Mouse (Mus musculus) MEL (cell line): Measurements from ENCODE around the gene Mtmr10. TPM values are rescaled to one million over a fixed set of nuclear protein-coding genes. Genes with fewer than 3 reads are reported as not detected.

Experiments
- DNase-seq: peaks from one replicate; pipeline ENCODE4 v3.0.0; 2011; ENCODE audit warnings: low read depth, low spot score
- H3K27ac ChIP-seq: 2 replicates; pipeline ENCODE4 v1.5.1; 2012; ENCODE audit warnings: low read depth, mild to moderate bottlenecking, control low read depth, low read length, moderate library complexity; ENCODE audit not compliant: control insufficient read depth
- H3K27me3 ChIP-seq, 2 experiments: fragments of 150-350 bp in 1 of 2; sonication (generic) in 1 of 2; 2 replicates each; pipeline ENCODE4 v1.6.1; 2012; ENCODE audit warnings: low read length in 2 of 2, mild to moderate bottlenecking in 2 of 2, improper control_type of control experiment in 1 of 2, moderate library complexity in 1 of 2; ENCODE audit not compliant: insufficient read depth in 2 of 2, control insufficient read depth in 1 of 2
- H3K36me3 ChIP-seq, 2 experiments: 2 replicates each; pipeline ENCODE4 v1.6.1; 2012 to 2014; ENCODE audit warnings: low read length in 2 of 2, improper control_type of control experiment in 1 of 2, inconsistent platforms in 1 of 2, mild to moderate bottlenecking in 1 of 2; ENCODE audit not compliant: insufficient read depth in 2 of 2, control insufficient read depth in 1 of 2
- H3K4me1 ChIP-seq, 2 experiments: fragments of 150-350 bp in 1 of 2; sonication (generic) in 1 of 2; 2 replicates each; pipeline ENCODE4 v1.6.1; 2012; ENCODE audit warnings: low read length in 2 of 2, improper control_type of control experiment in 1 of 2, mild to moderate bottlenecking in 1 of 2; ENCODE audit not compliant: insufficient read depth in 2 of 2, control insufficient read depth in 1 of 2
- H3K4me3 ChIP-seq, 2 experiments: fragments of 150-350 bp in 1 of 2; sonication (generic) in 1 of 2; 2 replicates each; pipeline ENCODE4 v1.5.1; 2012; ENCODE audit warnings: low read depth in 2 of 2, low read length in 2 of 2, mild to moderate bottlenecking in 2 of 2, moderate library complexity in 2 of 2, control low read depth in 1 of 2, improper control_type of control experiment in 1 of 2; ENCODE audit not compliant: control insufficient read depth in 1 of 2, insufficient read depth in 1 of 2
- H3K79me2 ChIP-seq: 2 replicates; pipeline ENCODE4 v1.6.1; 2012; ENCODE audit warnings: mild to moderate bottlenecking, low read length, moderate library complexity; ENCODE audit not compliant: control insufficient read depth, poor library complexity, insufficient read depth
- H3K9ac ChIP-seq: 2 replicates; pipeline ENCODE4 v1.6.1; 2012; ENCODE audit warnings: low read depth, mild to moderate bottlenecking, control low read depth, low read length, moderate library complexity; ENCODE audit not compliant: control insufficient read depth, poor library complexity, severe bottlenecking
- H3K9me3 ChIP-seq: fragments of 150-350 bp; sonication (generic); replicated peaks from 2 replicates; pipeline ENCODE4 v1.6.1; 2012; ENCODE audit warnings: mild to moderate bottlenecking, low read length, improper control_type of control experiment, moderate library complexity; ENCODE audit not compliant: insufficient read depth
- BHLHE40 ChIP-seq: IDR thresholded peaks from 2 replicates; pipeline ENCODE4 v1.6.1; 2012; ENCODE audit warnings: low read depth, mild to moderate bottlenecking, inconsistent platforms, low read length, improper control_type of control experiment, borderline replicate concordance
- CHD1 ChIP-seq: IDR thresholded peaks from 2 replicates; pipeline ENCODE4 v1.6.1; 2012; ENCODE audit warnings: low read depth, mild to moderate bottlenecking, inconsistent platforms, low read length, improper control_type of control experiment
- CHD2 ChIP-seq: IDR thresholded peaks from 2 replicates; pipeline ENCODE4 v1.6.1; 2011; ENCODE audit warnings: low read length, improper control_type of control experiment
- EP300 ChIP-seq, 2 experiments: IDR thresholded peaks; 2 replicates each; pipeline ENCODE4 v1.6.1; 2011; ENCODE audit warnings: improper control_type of control experiment in 2 of 2, low read length in 2 of 2, low read depth in 1 of 2, mild to moderate bottlenecking in 1 of 2
- GABPA ChIP-seq: IDR thresholded peaks from 2 replicates; pipeline ENCODE4 v1.6.1; 2012; ENCODE audit warnings: low read depth, mild to moderate bottlenecking, inconsistent platforms, low read length, improper control_type of control experiment, moderate library complexity
- GATA1 ChIP-seq: IDR thresholded peaks from 2 replicates; pipeline ENCODE4 v1.6.1; 2011; ENCODE audit warnings: low read depth, low read length, improper control_type of control experiment
- HCFC1 ChIP-seq: IDR thresholded peaks from 2 replicates; pipeline ENCODE4 v1.6.1; 2012; ENCODE audit warnings: low read depth, mild to moderate bottlenecking, inconsistent platforms, low read length, improper control_type of control experiment, moderate library complexity
- JUND ChIP-seq: IDR thresholded peaks from 2 replicates; pipeline ENCODE4 v1.6.1; 2011; ENCODE audit warnings: low read depth, mild to moderate bottlenecking, improper control_type of control experiment, low read length
- MAZ ChIP-seq: IDR thresholded peaks from 2 replicates; pipeline ENCODE4 v1.6.1; 2012; ENCODE audit warnings: low read depth, mild to moderate bottlenecking, inconsistent platforms, low read length, improper control_type of control experiment
- MEF2A ChIP-seq: IDR thresholded peaks from 2 replicates; pipeline ENCODE4 v1.6.1; 2014; ENCODE audit warnings: low read depth, mild to moderate bottlenecking, inconsistent platforms, low read length, improper control_type of control experiment; ENCODE audit not compliant: poor library complexity, insufficient replicate concordance, severe bottlenecking; ENCODE audit errors: extremely low read depth
- MYC ChIP-seq: IDR thresholded peaks from 2 replicates; pipeline ENCODE4 v1.6.1; 2011; ENCODE audit warnings: low read depth, mild to moderate bottlenecking, low read length, improper control_type of control experiment, moderate library complexity
- POLR2AphosphoS2 ChIP-seq: IDR thresholded peaks from 2 replicates; pipeline ENCODE4 v1.6.1; 2011; ENCODE audit warnings: low read length, improper control_type of control experiment
- RCOR1 ChIP-seq: IDR thresholded peaks from 2 replicates; pipeline ENCODE4 v1.6.1; 2012; ENCODE audit warnings: low read depth, mild to moderate bottlenecking, inconsistent platforms, low read length, improper control_type of control experiment
- SIN3A ChIP-seq: IDR thresholded peaks from 2 replicates; pipeline ENCODE4 v1.6.1; 2012; ENCODE audit warnings: low read length, improper control_type of control experiment, inconsistent platforms
- TBP ChIP-seq: IDR thresholded peaks from 2 replicates; pipeline ENCODE4 v1.8.0; 2011; ENCODE audit warnings: low read depth, low read length, improper control_type of control experiment
- USF2 ChIP-seq, 2 experiments: IDR thresholded peaks; 2 replicates each; pipeline ENCODE4 v1.6.1; 2011 to 2012; ENCODE audit warnings: improper control_type of control experiment in 2 of 2, low read length in 2 of 2, borderline replicate concordance in 1 of 2, inconsistent platforms in 1 of 2, low read depth in 1 of 2, mild to moderate bottlenecking in 1 of 2; ENCODE audit not compliant: insufficient read depth in 1 of 2
- ZC3H11A ChIP-seq: IDR thresholded peaks from 2 replicates; pipeline ENCODE4 v1.6.1; 2012; ENCODE audit warnings: low read depth, mild to moderate bottlenecking, inconsistent platforms, low read length, improper control_type of control experiment
- ZKSCAN1 ChIP-seq: IDR thresholded peaks from 2 replicates; pipeline ENCODE4 v1.6.1; 2012; ENCODE audit warnings: low read depth, mild to moderate bottlenecking, inconsistent platforms, low read length, improper control_type of control experiment, moderate library complexity
- ZMIZ1 ChIP-seq: IDR thresholded peaks from 2 replicates; pipeline ENCODE4 v1.6.1; 2012; ENCODE audit warnings: low read depth, mild to moderate bottlenecking, inconsistent platforms, low read length, improper control_type of control experiment, moderate library complexity
- ZNF384 ChIP-seq: IDR thresholded peaks from 2 replicates; pipeline ENCODE4 v1.6.1; 2012; ENCODE audit warnings: low read depth, mild to moderate bottlenecking, inconsistent platforms, low read length, improper control_type of control experiment
- polyA plus RNA-seq, 2 experiments: library from polyadenylated mRNA; stranded (reverse) in 1 of 2; unstranded in 1 of 2; fragments of >175 nt in 1 of 2; fragments of >200 nt in 1 of 2; gene quantifications; 2 replicates each; pipeline versions ENCODE4 v1.2.1 to v1.2.4; 2012; ENCODE audit warnings: low replicate concordance in 2 of 2, low read depth in 1 of 2; ENCODE audit not compliant: insufficient read length in 2 of 2, insufficient read depth in 1 of 2, missing spikeins in 1 of 2
- total RNA-seq: library from RNA; depleted of rRNA; stranded (reverse); fragments of 300-350 nt; gene quantifications from 2 replicates; pipeline ENCODE4 v1.2.3, GENCODE M21; 2012

Gene Mtmr10
- total and polyA plus RNA-seq, 3 experiments: 1.7 to 2.4 TPM; not detected in 1

DNA sequence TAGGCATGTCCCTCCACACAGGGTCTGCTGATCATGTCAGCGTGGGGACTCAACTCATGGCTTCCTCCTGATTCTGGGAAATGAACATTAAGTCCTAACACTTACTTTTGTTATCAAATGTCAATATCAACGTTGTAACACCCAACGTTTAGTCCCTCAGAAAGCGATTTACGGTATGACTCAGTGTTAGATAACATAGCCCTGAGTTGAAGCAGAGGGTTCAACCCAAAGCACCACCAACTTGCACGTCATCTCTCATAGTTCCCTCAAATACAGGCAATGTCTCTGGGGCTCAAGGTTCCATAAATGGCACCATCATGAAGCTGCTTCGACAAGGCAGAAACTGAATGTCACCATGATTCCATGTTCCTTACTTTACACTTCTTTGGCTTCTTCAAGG lies 37.0 kb upstream of the Mtmr10 start:
- Histone ChIP-seq H3K4me1 (no peaks in the 10 kb centered on the region), H3K27me3 (peaks cover 0 to 3% of the 10 kb centered on the region in 2 experiments; a peak in 1 of 4 replicates), H3K9me3 (no peaks in the 10 kb centered on the region), H3K79me2 (no peaks in the 10 kb centered on the region), H3K9ac (no peak overlapping the region), H3K36me3 (no peaks in the 10 kb centered on the region), H3K27ac (no peak overlapping the region), H3K4me3 (no peak overlapping the region)
- DNase-seq: no peak
- TF ChIP-seq BHLHE40 (no peak), MYC (no peak), SIN3A (no peak), TBP (no peak), JUND (no peak), ZC3H11A (no peak), ZKSCAN1 (no peak), GATA1 (no peak), ZNF384 (no peak), GABPA (no peak), MEF2A (no peak), RCOR1 (no peak), CHD2 (no peak), CHD1 (no peak), POLR2AphosphoS2 (no peak), MAZ (no peak), EP300 (IDR thresholded peaks at IDR 0.05; ENCODE audit: low read depth in 1 of 2, low read length in 2 of 2) (no peak)

DNA sequence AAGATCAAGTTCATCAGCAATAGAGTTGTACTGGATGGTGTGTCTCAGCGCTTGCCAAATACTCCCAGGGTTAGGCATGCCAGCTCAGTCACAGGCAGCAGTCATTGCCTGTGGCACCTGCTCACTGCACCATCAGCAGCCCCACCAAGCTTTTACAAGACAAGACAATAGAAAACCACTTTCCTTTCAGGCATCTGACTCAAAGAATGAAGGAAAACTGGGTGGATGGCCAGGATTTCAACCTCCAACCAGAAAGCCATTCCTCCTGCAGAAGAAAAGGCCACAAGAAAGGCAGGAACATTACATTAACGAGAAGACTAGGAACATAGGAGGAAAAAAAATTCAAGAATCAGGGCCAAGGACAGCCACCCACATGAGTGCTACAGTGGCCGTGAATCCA lies 33.7 kb upstream of the Mtmr10 start:
- TF ChIP-seq ZMIZ1 (no peak), ZKSCAN1 (no peak), SIN3A (no peak), MYC (no peak), HCFC1 (no peak), USF2 (IDR thresholded peaks at IDR 0.05; ENCODE audit: borderline replicate concordance in 1 of 2, insufficient read depth in 1 of 2, low read depth in 1 of 2, low read length in 2 of 2) (no peak)
- TF ChIP-seq, all 39 proteins: peak for 0
- no peaks in the 10 kb centered on the region for H3K4me1 ChIP-seq
- no peak overlapping the region for H3K27ac ChIP-seq
- peaks cover 0 to 3% of the 10 kb centered on the region in 2 experiments; a peak in 1 of 4 replicates for H3K27me3 ChIP-seq
- no peak overlapping the region for H3K9ac ChIP-seq
- H3K9me3 ChIP-seq: no peaks in the 10 kb centered on the region
- H3K79me2 ChIP-seq: no peaks in the 10 kb centered on the region
- H3K36me3 ChIP-seq: no peaks in the 10 kb centered on the region
- no peak overlapping the region for H3K4me3 ChIP-seq
- DNase-seq: no peak
